Mouse (Mus musculus): ENCODE measurements around the gene Fam83b. TPM values are rescaled to one million over a fixed set of nuclear protein-coding genes. Genes with fewer than 3 reads are reported as not detected.

Fam83b gene
- polyA plus RNA-seq, 1 experiment from 2014 or later: 0.13 TPM

DNA sequence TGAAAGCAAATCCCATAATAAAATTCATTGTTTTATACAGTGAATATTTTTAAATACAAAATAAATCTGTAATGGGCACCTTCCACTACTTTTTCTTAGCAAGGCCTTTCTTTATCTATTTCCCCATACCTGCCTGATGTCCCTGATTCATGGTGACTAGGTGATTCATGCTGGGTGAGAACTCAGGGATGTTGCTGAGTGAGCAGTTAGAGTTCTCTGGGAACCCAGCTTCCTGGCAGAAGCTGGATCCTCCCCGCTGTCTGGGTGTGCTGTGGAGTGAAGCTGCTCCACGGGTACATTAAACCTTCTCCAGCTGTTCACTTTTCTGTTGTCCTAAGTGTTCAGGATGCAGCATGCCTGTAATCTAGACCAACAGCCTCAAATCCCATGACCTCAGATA lies 13.2 kb downstream of the Fam83b start:
- H3K4me1 ChIP-seq: no peaks in the 10 kb centered on the region
- H3K27me3 ChIP-seq: no peaks in the 10 kb centered on the region
- H3K9ac ChIP-seq: no peak overlapping the region
- ATAC-seq (ENCODE audit: low FRiP score): no peak
- no peak overlapping the region for H3K27ac ChIP-seq
- WGBS: 58% methylated on average over 2 of the region's 2 CpGs
- no peaks in the 10 kb centered on the region for H3K9me3 ChIP-seq
- no peak overlapping the region for H3K4me3 ChIP-seq (replicated peaks)
- H3K36me3 ChIP-seq (replicated peaks): no peaks in the 10 kb centered on the region
- H3K4me2 ChIP-seq: no peak overlapping the region

DNA sequence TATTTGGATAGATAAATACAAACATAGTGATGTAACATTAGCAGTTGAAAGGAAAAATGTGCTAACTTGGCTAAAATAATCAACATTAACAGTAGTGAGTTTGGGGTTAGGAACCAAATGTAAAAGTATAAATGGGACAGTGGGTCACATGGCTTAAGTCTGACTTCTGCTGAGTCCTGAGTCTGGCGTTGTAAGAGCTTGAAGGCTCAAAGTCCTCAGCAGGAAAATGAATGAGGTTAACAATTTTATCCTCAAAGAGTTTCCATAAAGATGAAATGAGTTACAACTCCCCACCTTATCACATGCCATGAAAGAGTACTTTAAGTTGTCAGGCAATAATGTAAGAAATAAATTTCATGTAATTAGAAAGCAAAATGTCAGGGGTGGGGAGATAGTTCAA lies 13.8 kb downstream of the Fam83b start:
- WGBS: 83% methylated on average over 1 of the region's 1 CpGs
- Histone ChIP-seq H3K9me3 (no peaks in the 10 kb centered on the region), H3K4me3 (replicated peaks) (no peak overlapping the region), H3K9ac (no peak overlapping the region), H3K36me3 (replicated peaks) (no peaks in the 10 kb centered on the region), H3K4me2 (no peak overlapping the region), H3K27ac (no peak overlapping the region), H3K27me3 (no peaks in the 10 kb centered on the region), H3K4me1 (no peaks in the 10 kb centered on the region)
- no peak for ATAC-seq (ENCODE audit: low FRiP score)

DNA sequence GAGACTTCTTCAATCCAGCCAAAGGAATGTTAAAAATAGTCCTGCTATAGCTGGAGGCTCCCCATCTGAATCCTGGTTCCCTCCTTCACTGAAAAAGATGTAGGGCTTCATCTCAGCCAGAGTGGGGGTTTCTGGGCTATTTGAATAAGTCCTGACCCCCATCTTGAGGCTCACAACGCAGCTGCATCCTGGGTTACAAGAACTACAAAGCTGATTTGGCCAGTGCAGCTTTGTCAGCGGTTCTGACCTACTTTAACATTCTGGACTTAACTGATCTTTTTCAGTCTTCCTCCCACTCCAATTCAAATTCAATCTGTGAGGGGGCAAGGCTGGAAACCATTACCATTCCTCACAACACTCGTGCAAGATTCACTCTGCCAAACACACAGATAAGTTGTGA lies 20.2 kb downstream of the Fam83b start:
- no peaks in the 10 kb centered on the region for H3K4me1 ChIP-seq
- WGBS: 58% methylated on average over 3 of the region's 3 CpGs
- H3K4me2 ChIP-seq: no peak overlapping the region
- H3K9me3 ChIP-seq: no peaks in the 10 kb centered on the region
- no peaks in the 10 kb centered on the region for H3K36me3 ChIP-seq (replicated peaks)
- H3K4me3 ChIP-seq (replicated peaks): no peak overlapping the region
- H3K9ac ChIP-seq: no peak overlapping the region
- H3K27ac ChIP-seq: no peak overlapping the region
- no peak for ATAC-seq (ENCODE audit: low FRiP score)
- H3K27me3 ChIP-seq: no peaks in the 10 kb centered on the region

DNA sequence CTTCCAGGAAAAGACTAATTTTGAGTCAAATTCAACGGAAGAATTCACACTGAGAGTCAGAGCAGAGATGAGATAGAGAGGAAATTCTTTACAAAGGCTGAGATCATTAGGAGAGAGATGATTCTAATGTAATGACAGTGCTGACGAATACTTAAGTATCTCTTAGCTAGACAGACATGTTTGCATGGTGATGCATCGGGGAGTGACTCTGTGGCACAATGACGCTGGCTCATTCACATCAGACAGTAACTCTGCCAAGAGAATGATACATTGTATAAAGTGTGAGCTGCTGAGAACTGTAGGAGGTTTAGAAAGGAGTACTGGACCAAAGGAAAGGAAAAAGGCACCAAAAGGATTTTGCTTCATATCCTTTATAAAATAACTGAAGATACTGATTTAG lies 26.2 kb downstream of the Fam83b start:
- Histone ChIP-seq H3K9me3 (no peaks in the 10 kb centered on the region), H3K27ac (no peak overlapping the region), H3K27me3 (no peaks in the 10 kb centered on the region), H3K4me2 (no peak overlapping the region), H3K9ac (no peak overlapping the region), H3K36me3 (replicated peaks) (no peaks in the 10 kb centered on the region), H3K4me1 (no peaks in the 10 kb centered on the region), H3K4me3 (replicated peaks) (no peak overlapping the region)
- WGBS: 74% methylated on average over 4 of the region's 4 CpGs
- ATAC-seq (ENCODE audit: low FRiP score): no peak

DNA sequence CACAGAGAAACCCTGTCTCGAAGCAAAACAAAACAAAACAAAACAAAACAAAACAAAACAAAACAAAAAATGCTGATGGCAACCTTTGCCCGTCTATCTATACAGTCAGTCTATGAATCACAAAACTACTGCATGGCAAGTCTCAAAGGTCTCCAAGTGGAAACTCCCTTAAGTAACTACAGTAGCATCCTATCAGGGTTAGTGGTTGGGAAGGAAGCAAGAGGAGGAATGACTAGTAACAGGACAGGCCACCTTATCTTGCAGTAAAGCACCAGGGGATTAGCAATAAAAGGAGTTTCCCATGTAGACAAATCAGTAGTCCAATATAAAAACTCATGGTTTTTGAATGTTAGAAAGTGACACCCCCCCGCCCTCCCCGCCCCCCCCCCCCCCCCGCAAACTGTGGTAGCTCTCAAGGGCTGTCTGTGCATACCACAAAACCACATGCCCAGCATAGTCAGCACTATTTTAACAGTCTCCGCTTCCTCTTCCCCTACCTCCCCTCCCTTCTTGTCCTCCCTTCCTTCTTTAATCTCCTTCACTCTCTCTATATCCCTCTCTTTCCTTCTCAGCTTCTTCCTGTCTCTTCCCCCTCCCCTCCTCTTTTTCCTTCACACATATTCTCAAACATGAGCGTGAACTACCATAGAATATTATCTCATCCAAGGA lies 26.8 kb downstream of the Fam83b start:
- Histone ChIP-seq H3K4me2 (no peak overlapping the region), H3K4me1 (no peaks in the 10 kb centered on the region), H3K9ac (no peak overlapping the region), H3K27me3 (no peaks in the 10 kb centered on the region), H3K27ac (no peak overlapping the region), H3K9me3 (no peaks in the 10 kb centered on the region), H3K4me3 (replicated peaks) (no peak overlapping the region), H3K36me3 (replicated peaks) (no peaks in the 10 kb centered on the region)
- 79% methylated on average over 4 of the region's 7 CpGs for WGBS
- no peak for ATAC-seq (ENCODE audit: low FRiP score)

DNA sequence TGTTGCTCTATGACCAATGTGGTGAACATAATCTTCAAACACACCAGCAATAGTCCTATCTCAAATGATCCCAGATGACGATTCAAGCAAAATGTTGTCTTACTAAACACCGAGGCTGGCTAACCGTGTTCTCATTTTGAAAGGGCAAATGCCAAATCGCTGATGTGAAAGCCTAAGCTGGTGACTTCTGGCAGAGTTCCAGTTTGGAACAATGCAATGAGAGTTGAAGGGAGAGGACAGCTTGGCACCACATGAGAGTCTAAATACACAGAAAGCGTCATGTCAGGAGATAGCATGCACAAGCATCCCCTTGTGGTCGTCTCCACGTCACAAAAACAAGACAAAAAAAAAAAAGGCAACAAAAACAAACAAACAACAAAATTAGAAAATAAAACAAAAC lies 27.6 kb downstream of the Fam83b start:
- Histone ChIP-seq H3K36me3 (replicated peaks) (no peaks in the 10 kb centered on the region), H3K4me1 (no peaks in the 10 kb centered on the region), H3K9me3 (no peaks in the 10 kb centered on the region), H3K4me2 (no peak overlapping the region), H3K4me3 (replicated peaks) (no peak overlapping the region), H3K27me3 (no peaks in the 10 kb centered on the region), H3K27ac (no peak overlapping the region), H3K9ac (no peak overlapping the region)
- ATAC-seq (ENCODE audit: low FRiP score): no peak
- 84% methylated on average over 7 of the region's 7 CpGs for WGBS

DNA sequence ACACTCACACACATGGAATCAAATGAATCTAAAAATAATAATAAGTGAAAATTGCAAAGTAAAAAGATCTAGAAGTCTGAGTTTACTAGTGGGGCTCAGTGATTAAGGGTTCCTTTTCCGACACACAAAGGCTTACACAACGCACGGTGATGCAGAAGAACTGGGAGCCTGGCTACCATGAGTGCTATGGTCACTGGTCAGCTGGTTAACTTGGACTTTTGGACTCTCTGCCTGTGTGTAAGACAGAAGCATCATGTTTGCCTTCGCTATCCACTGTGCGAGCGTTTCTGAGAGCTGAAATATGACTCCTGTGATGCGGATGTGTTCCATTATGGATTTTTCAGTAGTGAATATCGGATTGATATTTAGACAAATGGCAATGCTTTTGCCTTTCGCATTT lies 30.9 kb downstream of the Fam83b start:
- Histone ChIP-seq H3K4me1 (no peaks in the 10 kb centered on the region), H3K9ac (no peak overlapping the region), H3K36me3 (replicated peaks) (no peaks in the 10 kb centered on the region), H3K4me3 (replicated peaks) (no peak overlapping the region), H3K4me2 (no peak overlapping the region), H3K27me3 (no peaks in the 10 kb centered on the region), H3K9me3 (no peaks in the 10 kb centered on the region), H3K27ac (no peak overlapping the region)
- 88% methylated on average over 9 of the region's 9 CpGs for WGBS
- ATAC-seq (ENCODE audit: low FRiP score): no peak

DNA sequence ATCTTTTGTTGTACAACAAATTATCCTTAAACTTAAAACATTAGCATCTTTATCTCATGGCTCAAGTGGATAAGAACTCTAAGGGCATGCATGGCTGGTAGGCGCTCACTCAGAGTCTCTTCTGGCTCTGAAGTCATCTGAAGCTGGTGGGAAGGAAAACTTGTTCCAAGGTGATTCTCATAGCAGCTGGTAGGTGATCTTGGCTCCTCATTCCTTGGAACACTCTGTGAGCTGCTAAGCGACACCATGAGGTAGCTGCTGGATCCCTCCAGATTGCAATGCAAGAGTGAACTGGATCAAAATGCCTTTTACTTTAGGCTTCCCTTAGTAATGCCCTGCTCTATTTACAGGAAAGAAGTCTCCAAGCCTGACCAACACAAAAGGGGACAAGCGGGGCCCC lies 34.5 kb downstream of the Fam83b start:
- no peak for ATAC-seq (ENCODE audit: low FRiP score)
- no peak overlapping the region for H3K4me3 ChIP-seq (replicated peaks)
- no peaks in the 10 kb centered on the region for H3K27me3 ChIP-seq
- WGBS: 92% methylated on average over 3 of the region's 3 CpGs
- H3K9me3 ChIP-seq: no peaks in the 10 kb centered on the region
- no peak overlapping the region for H3K27ac ChIP-seq
- no peaks in the 10 kb centered on the region for H3K4me1 ChIP-seq
- H3K4me2 ChIP-seq: no peak overlapping the region
- no peak overlapping the region for H3K9ac ChIP-seq
- H3K36me3 ChIP-seq (replicated peaks): no peaks in the 10 kb centered on the region

DNA sequence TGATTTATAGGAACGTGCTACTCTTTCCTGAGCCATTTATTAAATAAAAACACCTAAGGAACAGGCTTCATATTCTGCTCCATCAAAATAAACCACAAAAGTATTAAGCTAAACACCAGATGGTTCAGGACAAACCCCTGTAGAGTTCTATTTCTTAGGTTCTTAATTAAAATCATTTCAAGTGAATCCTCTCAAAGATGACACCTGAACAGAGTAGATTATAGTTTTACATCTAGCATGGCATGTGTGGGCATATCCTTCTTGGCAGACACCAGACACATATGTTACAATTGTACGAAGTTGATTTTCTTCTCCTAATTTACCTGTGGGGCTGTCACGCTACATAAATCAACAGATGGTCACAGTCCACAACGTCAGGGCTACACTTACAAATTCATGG lies 35.5 kb downstream of the Fam83b start:
- H3K36me3 ChIP-seq (replicated peaks): no peaks in the 10 kb centered on the region
- 92% methylated on average over 4 of the region's 4 CpGs for WGBS
- no peak overlapping the region for H3K9ac ChIP-seq
- no peaks in the 10 kb centered on the region for H3K27me3 ChIP-seq
- no peak for ATAC-seq (ENCODE audit: low FRiP score)
- H3K4me3 ChIP-seq (replicated peaks): no peak overlapping the region
- no peaks in the 10 kb centered on the region for H3K4me1 ChIP-seq
- no peaks in the 10 kb centered on the region for H3K9me3 ChIP-seq
- no peak overlapping the region for H3K4me2 ChIP-seq
- no peak overlapping the region for H3K27ac ChIP-seq

DNA sequence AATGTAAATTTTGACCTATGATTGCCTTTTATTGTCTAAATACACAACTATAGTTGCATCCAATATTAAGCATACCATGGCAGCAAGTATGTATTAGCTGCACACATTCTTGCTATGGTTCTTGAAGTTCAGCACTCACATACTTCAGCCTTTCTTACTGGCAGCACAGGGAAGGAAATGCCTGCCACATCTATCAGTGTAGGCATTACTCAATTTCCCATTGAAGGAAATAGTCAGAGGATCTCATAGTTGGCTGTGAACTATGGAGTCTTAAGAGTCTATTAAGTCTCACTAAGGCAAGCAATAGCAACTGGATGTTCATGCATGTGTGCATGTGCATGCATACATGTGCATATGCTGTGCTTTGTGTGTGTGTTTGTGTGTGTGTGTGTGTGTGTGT lies 41.3 kb downstream of the Fam83b start:
- no peak for ATAC-seq (ENCODE audit: low FRiP score)
- Histone ChIP-seq H3K9me3 (no peaks in the 10 kb centered on the region), H3K4me1 (no peaks in the 10 kb centered on the region), H3K4me2 (no peak overlapping the region), H3K36me3 (replicated peaks) (no peaks in the 10 kb centered on the region), H3K4me3 (replicated peaks) (no peak overlapping the region), H3K27ac (no peak overlapping the region), H3K9ac (no peak overlapping the region), H3K27me3 (no peaks in the 10 kb centered on the region)

DNA sequence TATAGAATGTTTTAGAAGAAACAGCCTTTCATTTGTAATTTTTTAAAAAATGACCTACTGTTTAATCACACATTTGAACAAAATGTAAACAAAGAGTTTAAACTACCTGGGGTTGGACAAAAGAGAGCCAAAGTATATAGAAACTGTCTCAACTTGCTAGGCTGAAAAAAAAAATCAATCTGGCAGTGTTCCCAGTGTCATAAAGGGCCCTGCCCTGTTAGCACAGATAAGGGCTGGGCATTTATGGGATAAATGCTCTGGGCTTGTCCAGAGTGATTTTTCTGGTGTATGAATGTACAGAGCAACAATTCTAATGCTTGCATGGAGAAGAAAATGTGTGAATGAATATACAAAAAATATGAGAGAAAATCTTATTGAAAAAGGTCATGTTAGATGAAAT lies 43.8 kb downstream of the Fam83b start:
- no peaks in the 10 kb centered on the region for H3K27me3 ChIP-seq
- no peak overlapping the region for H3K4me2 ChIP-seq
- no peak overlapping the region for H3K4me3 ChIP-seq (replicated peaks)
- no peak overlapping the region for H3K27ac ChIP-seq
- H3K9me3 ChIP-seq: no peaks in the 10 kb centered on the region
- H3K36me3 ChIP-seq (replicated peaks): no peaks in the 10 kb centered on the region
- ATAC-seq (ENCODE audit: low FRiP score): no peak
- no peaks in the 10 kb centered on the region for H3K4me1 ChIP-seq
- H3K9ac ChIP-seq: no peak overlapping the region

DNA sequence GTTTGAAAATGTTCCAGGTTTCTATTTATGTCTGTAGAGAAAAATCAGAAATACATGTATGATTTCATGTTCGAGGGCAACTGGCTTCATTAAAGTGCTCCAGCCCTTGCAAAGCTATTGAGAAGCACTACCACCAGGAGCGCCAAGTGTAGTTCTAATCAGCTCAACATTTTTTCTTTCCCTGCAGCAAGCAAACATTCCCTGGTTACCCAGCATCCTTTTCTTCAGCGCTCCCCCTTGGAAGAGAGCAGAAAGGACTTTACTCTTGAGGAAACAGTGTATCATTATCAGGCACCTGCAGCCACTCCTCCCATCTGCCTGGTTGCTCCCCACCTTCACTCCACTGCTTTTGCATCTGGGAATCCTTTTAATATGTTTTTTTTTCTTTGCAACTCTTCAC lies 45.3 kb downstream of the Fam83b start:
- H3K36me3 ChIP-seq (replicated peaks): no peaks in the 10 kb centered on the region
- H3K9me3 ChIP-seq: no peaks in the 10 kb centered on the region
- H3K4me2 ChIP-seq: no peak overlapping the region
- ATAC-seq (ENCODE audit: low FRiP score): no peak
- H3K27me3 ChIP-seq: no peaks in the 10 kb centered on the region
- no peak overlapping the region for H3K27ac ChIP-seq
- H3K4me1 ChIP-seq: no peaks in the 10 kb centered on the region
- no peak overlapping the region for H3K4me3 ChIP-seq (replicated peaks)
- H3K9ac ChIP-seq: no peak overlapping the region
- 90% methylated on average over 3 of the region's 3 CpGs for WGBS

DNA sequence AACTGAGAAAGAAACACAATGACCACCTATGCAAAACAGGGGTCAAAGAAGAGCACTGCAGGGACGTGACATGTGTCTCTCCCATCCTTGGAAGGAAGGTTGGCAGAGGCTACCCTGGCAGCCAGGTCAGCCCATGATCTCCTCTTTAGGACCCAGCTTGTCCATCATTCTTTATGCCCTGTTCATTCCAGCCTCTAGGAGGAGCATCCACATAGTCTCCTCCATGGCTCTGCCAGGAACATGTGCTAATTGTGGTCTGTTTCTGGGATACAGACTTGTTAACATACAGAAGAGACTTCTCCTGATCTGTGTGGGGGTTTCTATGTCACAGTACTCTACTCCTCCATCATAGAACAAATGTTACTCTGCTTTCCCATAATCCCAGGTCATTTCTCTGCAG lies 48.3 kb downstream of the Fam83b start:
- H3K36me3 ChIP-seq (replicated peaks): no peaks in the 10 kb centered on the region
- no peak for ATAC-seq (ENCODE audit: low FRiP score)
- WGBS: 90% methylated on average over 1 of the region's 1 CpGs
- no peaks in the 10 kb centered on the region for H3K27me3 ChIP-seq
- no peak overlapping the region for H3K9ac ChIP-seq
- H3K4me2 ChIP-seq: no peak overlapping the region
- no peak overlapping the region for H3K27ac ChIP-seq
- H3K9me3 ChIP-seq: no peaks in the 10 kb centered on the region
- no peaks in the 10 kb centered on the region for H3K4me1 ChIP-seq
- no peak overlapping the region for H3K4me3 ChIP-seq (replicated peaks)

DNA sequence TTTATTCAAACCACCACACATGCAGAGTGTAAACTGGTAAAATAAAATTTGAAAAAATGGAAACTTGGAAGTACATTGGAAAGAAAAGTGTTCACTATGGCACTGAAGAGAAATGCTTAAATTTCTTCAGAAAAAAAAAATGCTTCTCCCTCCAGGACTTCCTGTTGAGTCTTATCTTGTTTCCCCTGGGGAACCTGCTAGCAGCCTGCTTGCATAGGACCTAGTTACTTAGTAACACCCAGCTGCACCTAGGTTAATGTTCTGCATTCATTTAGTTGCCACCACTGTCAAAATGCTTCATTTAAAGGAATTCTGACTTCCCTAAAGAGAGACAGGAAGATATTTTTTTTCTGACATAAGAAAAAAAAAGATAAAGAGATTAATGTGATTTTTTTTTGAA lies 61.3 kb downstream of the Fam83b start:
- H3K27ac ChIP-seq: no peak overlapping the region
- H3K9me3 ChIP-seq: no peaks in the 10 kb centered on the region
- H3K4me3 ChIP-seq (replicated peaks): no peak overlapping the region
- ATAC-seq (ENCODE audit: low FRiP score): no peak
- no peaks in the 10 kb centered on the region for H3K36me3 ChIP-seq (replicated peaks)
- H3K4me2 ChIP-seq: no peak overlapping the region
- H3K4me1 ChIP-seq: no peaks in the 10 kb centered on the region
- no peak overlapping the region for H3K9ac ChIP-seq
- no peaks in the 10 kb centered on the region for H3K27me3 ChIP-seq

Data from forebrain, embryonic 12.5 days (tissue).